Mouse (Mus musculus): ENCODE results near the gene Impg1. TPM values are rescaled to one million over a fixed set of nuclear protein-coding genes. Genes with fewer than 3 reads are reported as not detected.
"Not testable (repeated sequence)": the region's sequence is repeated elsewhere in the genome, so short reads cannot be mapped to it uniquely, and the experiment has no call there.

Impg1 gene
- polyA plus RNA-seq, 1 experiment from 2014 or later: 0.04 TPM

DNA sequence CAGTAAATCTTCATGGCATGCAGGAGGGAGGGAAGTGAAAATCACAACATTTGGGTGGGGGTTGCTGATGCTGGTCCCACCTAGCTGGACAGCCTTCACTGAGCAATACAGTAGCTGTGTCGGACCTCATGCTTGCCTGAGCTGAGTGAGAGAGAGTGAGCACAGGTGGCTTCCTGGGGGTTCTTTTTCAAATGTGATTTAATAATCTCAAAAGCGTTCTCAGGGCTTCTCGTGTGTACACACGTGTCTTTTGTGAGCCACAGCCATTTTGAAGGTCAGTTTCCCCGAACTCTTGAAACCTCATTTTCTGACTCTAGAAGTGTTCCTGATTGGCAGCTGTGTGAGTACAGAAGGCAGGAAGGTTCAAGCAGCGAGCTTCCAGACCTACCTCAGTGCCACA, 122.8 kb downstream of the Impg1 start:
- H3K4me2 ChIP-seq: no peak overlapping the region

DNA sequence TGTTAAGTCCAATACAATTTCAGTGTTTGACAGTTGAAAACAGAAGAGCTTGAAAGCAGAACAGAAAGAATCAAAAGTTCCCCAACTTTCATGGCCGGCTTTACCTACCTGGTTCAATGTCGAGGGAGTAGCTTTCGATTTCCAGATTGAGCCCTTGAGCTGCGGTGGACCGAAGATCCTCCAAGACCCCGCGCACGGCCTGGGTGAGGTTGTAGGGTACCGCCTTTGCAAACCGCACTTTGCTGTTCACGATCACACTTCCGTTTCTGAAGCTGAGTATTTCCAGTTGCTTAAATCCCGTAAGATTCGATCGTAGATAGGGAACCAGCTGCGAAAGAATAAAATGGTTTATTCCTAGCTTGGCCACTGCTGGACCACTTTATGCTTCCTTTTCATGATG, 123.5 kb downstream of the Impg1 start:
- no peaks in the 10 kb centered on the region for H3K9me3 ChIP-seq
- no peak overlapping the region for H3K9ac ChIP-seq
- WGBS: 91% methylated on average over 16 of the region's 16 CpGs
- H3K36me3 ChIP-seq: no peaks in the 10 kb centered on the region
- no peak overlapping the region for H3K27ac ChIP-seq (replicated peaks)
- H3K4me2 ChIP-seq: no peak overlapping the region
- no peaks in the 10 kb centered on the region for H3K4me1 ChIP-seq
- no peak for ATAC-seq (ENCODE audit: extremely low read depth, insufficient number of reproducible peaks, low FRiP score, low TSS enrichment)
- H3K4me3 ChIP-seq: no peak overlapping the region
- H3K27me3 ChIP-seq (replicated peaks): no peaks in the 10 kb centered on the region

More for the DNA sequence above, 122.8 kb downstream of the Impg1 start:
- Histone ChIP-seq H3K9ac (no peak overlapping the region), H3K27ac (replicated peaks) (no peak overlapping the region), H3K36me3 (no peaks in the 10 kb centered on the region), H3K9me3 (no peaks in the 10 kb centered on the region), H3K27me3 (replicated peaks) (no peaks in the 10 kb centered on the region), H3K4me3 (no peak overlapping the region), H3K4me1 (no peaks in the 10 kb centered on the region)
- ATAC-seq (ENCODE audit: extremely low read depth, insufficient number of reproducible peaks, low FRiP score, low TSS enrichment): no peak
- WGBS: 78% methylated on average over 6 of the region's 6 CpGs

DNA sequence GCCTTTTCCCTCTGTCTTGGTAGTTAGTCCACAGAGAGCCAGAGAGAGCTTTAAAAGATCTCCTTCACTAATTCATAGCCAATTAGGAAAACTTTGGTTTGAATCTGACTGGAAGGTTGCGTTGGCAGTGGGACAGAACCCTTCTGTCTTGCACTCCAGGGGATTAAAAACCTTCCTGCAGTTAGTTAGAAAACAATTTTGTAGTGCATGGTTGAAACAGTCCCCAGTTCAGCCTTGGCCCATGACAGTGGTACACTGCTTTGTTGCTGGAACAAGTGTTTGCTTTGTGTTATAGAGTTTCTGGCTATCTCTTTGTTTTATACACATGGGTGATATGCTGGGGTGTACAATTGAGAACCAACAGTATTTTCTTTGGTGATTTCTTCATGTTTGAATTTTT, 124.4 kb downstream of the Impg1 start:
- H3K27ac ChIP-seq (replicated peaks): no peak overlapping the region
- no peak overlapping the region for H3K4me2 ChIP-seq
- no peak for ATAC-seq (ENCODE audit: extremely low read depth, insufficient number of reproducible peaks, low FRiP score, low TSS enrichment)
- no peak overlapping the region for H3K4me3 ChIP-seq
- no peaks in the 10 kb centered on the region for H3K9me3 ChIP-seq
- WGBS: 70% methylated on average over 1 of the region's 1 CpGs
- no peaks in the 10 kb centered on the region for H3K4me1 ChIP-seq
- no peak overlapping the region for H3K9ac ChIP-seq
- no peaks in the 10 kb centered on the region for H3K27me3 ChIP-seq (replicated peaks)
- no peaks in the 10 kb centered on the region for H3K36me3 ChIP-seq

DNA sequence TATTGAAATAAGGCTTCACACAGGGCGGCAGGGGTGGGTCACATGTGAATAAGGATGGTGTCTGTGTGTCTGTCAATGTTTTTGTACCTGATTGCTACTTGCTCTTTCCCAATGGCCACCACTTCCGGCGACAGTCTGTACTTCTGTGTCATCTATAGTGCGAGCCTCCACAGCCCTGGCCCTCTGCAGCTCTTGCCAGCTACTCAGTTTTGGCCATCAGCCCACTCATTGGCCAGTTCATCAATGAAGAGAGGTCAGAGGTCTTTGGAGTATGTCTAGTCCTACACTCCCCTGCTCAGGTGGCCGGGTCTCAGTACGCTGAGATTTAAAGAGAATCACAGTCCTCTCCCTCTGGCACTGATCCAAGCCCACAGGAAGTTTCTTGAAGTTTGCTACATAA, 127.3 kb downstream of the Impg1 start:
- WGBS: 84% methylated on average over 6 of the region's 6 CpGs

DNA sequence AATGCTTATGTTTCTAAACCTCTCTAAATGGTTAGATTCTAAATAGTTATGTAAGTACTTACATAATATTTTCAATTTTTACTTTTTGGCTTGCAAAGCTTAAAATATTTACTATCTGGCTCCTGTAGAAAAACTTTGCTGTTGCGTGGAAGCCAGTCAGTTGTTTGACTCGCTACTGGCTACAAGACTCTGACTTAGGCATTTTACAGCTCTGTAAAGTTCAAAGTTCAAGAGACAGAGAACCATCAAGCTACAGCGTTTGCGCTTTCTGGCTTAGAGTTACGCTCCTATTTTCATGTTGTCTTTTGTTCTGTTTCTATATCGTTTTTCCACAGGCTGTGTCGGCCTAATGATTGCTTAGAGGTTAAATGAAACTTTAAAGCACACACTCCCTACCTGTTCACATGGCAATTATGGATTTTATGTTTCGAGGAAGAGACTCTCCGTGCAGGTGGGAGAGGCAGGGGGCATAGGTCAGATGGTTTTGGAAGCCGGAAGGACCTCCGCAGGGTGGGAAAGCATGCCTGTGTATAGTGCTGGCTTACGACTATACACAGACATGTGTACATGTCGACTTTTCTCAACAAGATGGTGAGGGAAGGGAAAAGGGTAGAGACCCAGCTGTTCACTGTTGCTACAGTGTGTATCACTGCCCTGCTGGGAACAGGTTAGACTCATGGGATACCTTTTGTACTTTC, 129.5 kb downstream of the Impg1 start:
- 86% methylated on average over 13 of the region's 13 CpGs for WGBS
- peaks cover 14% of the 10 kb centered on the region for H3K4me1 ChIP-seq
- no peak overlapping the region for H3K4me3 ChIP-seq
- no peaks in the 10 kb centered on the region for H3K9me3 ChIP-seq
- H3K9ac ChIP-seq: no peak overlapping the region
- no peaks in the 10 kb centered on the region for H3K27me3 ChIP-seq (replicated peaks)
- no peak overlapping the region for H3K27ac ChIP-seq (replicated peaks)
- H3K4me2 ChIP-seq: no peak overlapping the region
- ATAC-seq (ENCODE audit: extremely low read depth, insufficient number of reproducible peaks, low FRiP score, low TSS enrichment): no peak
- H3K36me3 ChIP-seq: no peaks in the 10 kb centered on the region

More for the DNA sequence above, 127.3 kb downstream of the Impg1 start:
- H3K9me3 ChIP-seq: no peaks in the 10 kb centered on the region
- no peak for ATAC-seq (ENCODE audit: extremely low read depth, insufficient number of reproducible peaks, low FRiP score, low TSS enrichment)
- H3K4me2 ChIP-seq: no peak overlapping the region
- H3K4me1 ChIP-seq: peaks cover 5% of the 10 kb centered on the region
- no peak overlapping the region for H3K27ac ChIP-seq (replicated peaks)
- no peaks in the 10 kb centered on the region for H3K36me3 ChIP-seq
- no peak overlapping the region for H3K4me3 ChIP-seq
- H3K27me3 ChIP-seq (replicated peaks): no peaks in the 10 kb centered on the region
- no peak overlapping the region for H3K9ac ChIP-seq

DNA sequence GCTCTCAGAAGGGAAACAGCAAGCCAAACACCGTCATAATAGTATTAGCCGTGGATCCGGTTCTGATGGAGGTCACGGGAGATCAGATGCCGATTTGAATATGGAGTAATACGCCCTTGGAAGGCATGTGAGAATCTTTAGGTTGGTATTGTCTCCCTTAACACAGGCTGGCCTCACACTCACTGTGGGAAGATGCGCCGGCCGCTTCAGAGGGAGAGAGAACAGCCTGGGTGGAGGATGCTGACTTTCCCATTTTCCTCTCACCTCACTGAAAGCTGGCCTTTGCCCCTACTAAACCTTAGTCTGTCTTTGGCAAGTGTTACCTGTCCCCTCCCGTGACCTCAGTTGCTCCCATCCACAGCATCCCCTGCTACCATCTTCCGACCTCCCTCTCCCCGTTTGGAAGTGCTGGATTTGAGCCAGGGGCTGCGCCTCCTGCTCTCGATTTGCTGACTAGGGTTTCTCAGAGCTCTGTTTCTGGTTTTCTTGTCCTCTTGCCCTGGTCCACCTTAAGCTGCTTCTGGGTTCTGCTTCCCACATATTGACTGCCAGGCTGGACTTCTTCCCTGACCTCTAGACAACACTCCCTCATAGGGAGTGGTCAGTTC, 131.2 kb downstream of the Impg1 start:
- Histone ChIP-seq H3K9ac (no peak overlapping the region), H3K27ac (replicated peaks) (0 out of 2 replicates have a peak overlapping the region, but pooled peaks have one; percentile 28), H3K36me3 (no peaks in the 10 kb centered on the region), H3K4me3 (no peak overlapping the region), H3K4me1 (peaks cover 14% of the 10 kb centered on the region), H3K9me3 (no peaks in the 10 kb centered on the region), H3K27me3 (replicated peaks) (no peaks in the 10 kb centered on the region), H3K4me2 (no peak overlapping the region)
- no peak for ATAC-seq (ENCODE audit: extremely low read depth, insufficient number of reproducible peaks, low FRiP score, low TSS enrichment)
- WGBS: 64% methylated on average over 14 of the region's 14 CpGs

DNA sequence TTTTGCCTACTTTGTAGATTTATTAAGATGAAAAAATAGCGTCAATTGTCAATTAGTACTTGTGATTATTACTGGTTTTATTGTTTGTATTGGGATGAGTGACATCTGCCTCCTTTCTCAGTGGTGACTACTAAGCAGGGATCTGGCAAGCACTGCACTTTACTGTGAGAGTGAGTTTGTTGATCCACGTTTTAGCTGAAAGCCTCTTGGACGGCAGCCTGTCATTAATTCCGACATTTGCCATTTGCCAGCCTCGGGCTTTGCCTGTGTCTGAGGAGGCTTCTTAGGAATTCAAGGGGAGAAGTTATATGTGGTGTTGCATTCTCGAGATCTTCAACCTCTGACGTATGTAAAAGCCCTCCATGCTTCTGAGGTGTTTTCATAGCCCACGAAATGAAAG, 131.8 kb downstream of the Impg1 start:
- H3K36me3 ChIP-seq: no peaks in the 10 kb centered on the region
- H3K9me3 ChIP-seq: no peaks in the 10 kb centered on the region
- peaks cover 14% of the 10 kb centered on the region for H3K4me1 ChIP-seq
- no peaks in the 10 kb centered on the region for H3K27me3 ChIP-seq (replicated peaks)
- no peak overlapping the region for H3K4me2 ChIP-seq
- H3K27ac ChIP-seq (replicated peaks): 0 out of 2 replicates have a peak overlapping the region, but pooled peaks have one; percentile 28
- H3K9ac ChIP-seq: no peak overlapping the region
- WGBS: 47% methylated on average over 8 of the region's 8 CpGs
- ATAC-seq (ENCODE audit: extremely low read depth, insufficient number of reproducible peaks, low FRiP score, low TSS enrichment): no peak
- H3K4me3 ChIP-seq: no peak overlapping the region

DNA sequence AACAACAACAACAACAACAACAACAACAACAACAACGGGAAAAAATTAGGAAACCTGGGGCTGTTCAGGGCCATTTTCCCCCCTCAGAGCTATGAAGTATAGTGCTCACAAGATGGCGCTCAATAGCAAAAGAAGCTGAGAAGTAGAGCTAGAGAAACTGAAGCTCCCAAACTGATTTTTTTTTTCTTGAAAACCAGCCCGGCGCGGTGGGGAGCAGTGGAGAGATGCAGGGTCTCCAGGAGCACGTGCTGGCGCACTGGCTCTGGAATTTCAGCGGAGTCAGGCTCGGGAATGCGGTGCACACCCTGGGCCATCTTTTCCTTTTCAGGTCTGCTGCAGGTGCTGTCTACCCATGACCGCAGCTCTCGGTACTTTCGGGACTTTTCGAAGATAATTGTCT, 133.1 kb downstream of the Impg1 start:
- H3K9ac ChIP-seq: peak overlapping the region; percentile 67
- 16% methylated on average over 14 of the region's 14 CpGs for WGBS
- H3K4me1 ChIP-seq: peaks cover 14% of the 10 kb centered on the region
- no peak overlapping the region for H3K27ac ChIP-seq (replicated peaks)
- H3K36me3 ChIP-seq: no peaks in the 10 kb centered on the region
- ATAC-seq (ENCODE audit: extremely low read depth, insufficient number of reproducible peaks, low FRiP score, low TSS enrichment): 0 out of 2 replicates have a peak, but pooled peaks have one; percentile 14
- peak overlapping the region; percentile 48 for H3K4me3 ChIP-seq
- no peaks in the 10 kb centered on the region for H3K27me3 ChIP-seq (replicated peaks)
- H3K4me2 ChIP-seq: peak overlapping the region; percentile 73
- H3K9me3 ChIP-seq: no peaks in the 10 kb centered on the region

DNA sequence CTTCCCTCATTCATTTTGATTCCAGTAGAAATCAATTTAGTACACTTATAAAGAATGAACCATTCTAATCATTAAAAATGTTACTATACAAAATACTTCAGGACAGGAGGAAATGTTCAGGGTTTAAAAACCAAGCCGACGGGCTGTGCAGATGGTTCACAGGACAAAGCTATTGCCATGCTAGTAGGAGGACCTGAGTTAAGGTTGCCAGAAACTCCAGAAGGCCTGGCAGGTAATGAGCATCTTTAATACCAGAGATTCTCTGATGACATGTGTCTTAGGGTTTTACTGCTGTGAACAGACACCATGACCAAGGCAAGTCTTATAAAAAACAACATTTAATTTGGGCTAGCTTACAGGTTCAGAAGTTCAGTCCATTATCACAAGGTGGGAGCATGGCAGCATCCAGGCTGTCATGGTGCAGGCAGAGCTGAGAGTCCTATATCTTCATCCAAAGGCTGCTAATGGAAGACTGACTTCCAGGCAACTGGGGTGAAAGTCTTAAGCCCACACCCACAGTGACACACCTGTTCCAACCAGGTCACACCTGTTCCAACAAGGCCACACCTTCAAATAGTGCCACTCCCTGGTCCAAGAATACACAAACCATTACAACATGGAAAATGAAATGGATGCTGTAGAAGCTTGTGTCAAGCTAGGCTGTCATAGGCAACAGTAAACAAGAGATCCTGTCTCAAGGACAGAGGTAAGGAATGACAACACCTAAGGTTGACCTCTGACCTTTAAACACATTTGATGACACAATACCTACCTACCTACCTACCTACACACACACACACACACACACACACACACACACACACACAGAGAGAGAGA, 144.0 kb downstream of the Impg1 start:
- H3K27me3 ChIP-seq (replicated peaks); H3K9ac ChIP-seq; H3K36me3 ChIP-seq; H3K4me3 ChIP-seq; H3K9me3 ChIP-seq; H3K4me2 ChIP-seq; H3K4me1 ChIP-seq; H3K27ac ChIP-seq (replicated peaks); ATAC-seq (ENCODE audit: extremely low read depth, insufficient number of reproducible peaks, low FRiP score, low TSS enrichment): not testable (repeated sequence)
- 84% methylated on average over 2 of the region's 2 CpGs for WGBS

DNA sequence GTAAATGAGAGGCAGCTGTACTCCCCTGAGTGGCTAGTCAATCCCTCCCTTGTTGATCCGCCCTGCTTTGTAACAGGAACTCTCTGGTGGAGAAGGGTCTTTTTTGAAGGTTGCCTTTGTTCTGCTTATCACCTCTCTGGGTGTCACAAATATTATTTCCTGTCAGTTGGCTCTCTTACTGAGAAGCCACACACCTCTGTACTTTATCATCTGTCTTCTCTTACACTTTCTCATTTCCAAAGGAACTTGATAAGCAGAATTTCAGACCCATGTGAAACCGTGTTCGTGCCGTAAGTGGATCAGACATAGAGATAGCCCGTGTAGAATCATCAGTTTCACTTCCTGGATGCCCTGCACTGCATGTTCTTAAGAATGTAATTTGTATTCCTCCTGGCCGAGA, 147.3 kb downstream of the Impg1 start:
- no peaks in the 10 kb centered on the region; the same call in 1 of the 2 replicates for H3K4me1 ChIP-seq
- H3K36me3 ChIP-seq: no peaks in the 10 kb centered on the region
- H3K4me2 ChIP-seq: no peak overlapping the region
- H3K27ac ChIP-seq (replicated peaks): no peak overlapping the region
- WGBS: 44% methylated on average over 6 of the region's 6 CpGs
- no peak overlapping the region for H3K4me3 ChIP-seq
- H3K9ac ChIP-seq: no peak overlapping the region
- H3K27me3 ChIP-seq (replicated peaks): no peaks in the 10 kb centered on the region
- no peak for ATAC-seq (ENCODE audit: extremely low read depth, insufficient number of reproducible peaks, low FRiP score, low TSS enrichment)
- H3K9me3 ChIP-seq: no peaks in the 10 kb centered on the region

DNA sequence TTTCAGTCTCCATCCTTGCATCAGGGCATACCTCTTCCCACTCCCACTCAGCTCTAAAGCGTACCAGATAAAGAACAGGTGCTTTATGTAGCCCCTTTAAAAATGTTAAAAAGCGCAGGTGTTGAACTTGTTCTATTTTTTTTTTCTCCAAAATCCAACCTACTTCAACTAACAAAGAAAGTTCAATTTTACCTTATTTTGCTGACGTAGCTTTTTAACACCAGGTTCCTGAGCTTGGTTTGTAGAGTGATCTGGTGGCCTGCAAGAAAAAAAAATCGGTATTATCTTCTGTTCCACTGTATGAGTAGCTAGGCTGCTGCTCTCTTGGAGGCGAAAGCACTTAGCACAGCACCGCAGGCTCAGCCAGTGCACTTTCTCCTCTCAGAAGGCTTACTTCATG, 149.4 kb downstream of the Impg1 start:
- ATAC-seq (ENCODE audit: extremely low read depth, insufficient number of reproducible peaks, low FRiP score, low TSS enrichment): no peak
- H3K27me3 ChIP-seq (replicated peaks): no peaks in the 10 kb centered on the region
- no peak overlapping the region for H3K4me2 ChIP-seq
- WGBS: 87% methylated on average over 6 of the region's 6 CpGs
- no peaks in the 10 kb centered on the region for H3K36me3 ChIP-seq
- H3K4me3 ChIP-seq: no peak overlapping the region
- no peaks in the 10 kb centered on the region for H3K9me3 ChIP-seq
- H3K4me1 ChIP-seq: no peaks in the 10 kb centered on the region; the same call in 1 of the 2 replicates
- no peak overlapping the region for H3K27ac ChIP-seq (replicated peaks)
- no peak overlapping the region for H3K9ac ChIP-seq

All from heart, embryonic 13.5 days (tissue).